In genomic region chr6:29207017-29207416, GRCm38 (mm10) we compare ENCODE assay signal across 18 mouse cellular contexts.
"Had no signal": no experiment of that assay in that cellular context is flagged by ENCODE, and none has a peak within 500 bp of the region (broad histone marks: within the 10 kb centered on the region; RNA-seq: fewer than 3 reads in every experiment).

No protein-coding gene starts in this region.

- ATAC-seq: midbrain, embryonic 16.5 days had no signal

- H3K4me2 ChIP-seq: lung, embryonic 14.5 days; neural tube, embryonic 12.5 days had no signal

- H3K4me3 ChIP-seq: midbrain, embryonic 10.5 days; myocyte; neural tube, embryonic 12.5 days had no signal

- H3K9me3 ChIP-seq: midbrain, embryonic 10.5 days; neural tube, embryonic 12.5 days had no signal

- DNase-seq: lung, adult 18-20 months; lung, embryonic 14.5 days; lung, postnatal 10 days; lung, postnatal 4 days; midbrain, embryonic 14.5 days; retina, postnatal 1 day; right cerebral cortex, adult 18-20 months; right cerebral cortex, postnatal 25 days; right cerebral cortex, postnatal 4 days; spleen, adult 18-20 months; thymus, adult 18-20 months; thymus, postnatal 14 days; thymus, postnatal 36 days had no signal

- H3K27ac ChIP-seq: liver, embryonic 14.5 days; midbrain, embryonic 10.5 days; neural tube, embryonic 12.5 days had no signal

- H3K27me3 ChIP-seq: neural tube, embryonic 12.5 days had no signal

- H3K9ac ChIP-seq: liver, embryonic 14.5 days; lung, embryonic 14.5 days; neural tube, embryonic 12.5 days had no signal
